Mouse (Mus musculus): Measurements from ENCODE around the gene Abi1. TPM values are rescaled to one million over a fixed set of nuclear protein-coding genes. Genes with fewer than 3 reads are reported as not detected.

Gene Abi1
- polyA plus RNA-seq, 1 experiment, result 28.0 TPM

- Histone ChIP-seq H3K4me2 (ENCODE audit: low read depth) (no peak overlapping the region), H3K4me3 (no peak overlapping the region), H3K36me3 (ENCODE audit: control insufficient read depth, insufficient read depth) (peaks cover 7% of the 10 kb centered on the region), H3K79me2 (ENCODE audit: control insufficient read depth, insufficient read depth) (peaks cover 42% of the 10 kb centered on the region), H3ac (ENCODE audit: control insufficient read depth, insufficient read length) (no peak overlapping the region), H3K27me3 (ENCODE audit: control insufficient read depth, insufficient read depth, insufficient read length) (no peaks in the 10 kb centered on the region)
- no peak for TF ChIP-seq TCF3 (IDR thresholded peaks at IDR 0.05; ENCODE audit: insufficient read length, low read depth)
- TF ChIP-seq MAX (IDR thresholded peaks at IDR 0.05; ENCODE audit: low read depth), result no peak
- TF ChIP-seq CEBPB (IDR thresholded peaks at IDR 0.05; ENCODE audit: insufficient read depth, poor library complexity, severe bottlenecking), result no peak
- no peak for TF ChIP-seq TCF12 (IDR thresholded peaks at IDR 0.05; ENCODE audit: insufficient read depth, poor library complexity, severe bottlenecking)
- TF ChIP-seq MYOG (IDR thresholded peaks at IDR 0.05; ENCODE audit: control insufficient read depth in 1 of 3, insufficient read depth in 1 of 3, insufficient read length in 2 of 3, low read depth in 2 of 3), result no peak
- TF ChIP-seq MYOD1 (IDR thresholded peaks at IDR 0.05; ENCODE audit: control insufficient read depth in 1 of 3, insufficient read length in 2 of 3, low read depth in 2 of 3), result no peak
- TF ChIP-seq USF1 (IDR thresholded peaks at IDR 0.05; ENCODE audit: low read depth), result no peak
- no peak for TF ChIP-seq POLR2AphosphoS2 (IDR thresholded peaks at IDR 0.05; ENCODE audit: insufficient read length, low read depth)
- TF ChIP-seq SRF (IDR thresholded peaks at IDR 0.05; ENCODE audit: control insufficient read depth, insufficient read length, low read depth), result no peak
- TF ChIP-seq E2F4 (IDR thresholded peaks at IDR 0.05; ENCODE audit: insufficient read depth), result no peak
- TF ChIP-seq POLR2A (IDR thresholded peaks at IDR 0.05; ENCODE audit: insufficient read length, low read depth), result no peak
- no peak for TF ChIP-seq REST (IDR thresholded peaks at IDR 0.05; ENCODE audit: insufficient read depth, insufficient read length)
Observed at GRCm38 (mm10) chr2:22961681-22962080, 78.4 kb downstream of the Abi1 start.

- TF ChIP-seq TCF12 (IDR thresholded peaks at IDR 0.05; ENCODE audit: insufficient read depth, poor library complexity, severe bottlenecking) (no peak), POLR2AphosphoS2 (IDR thresholded peaks at IDR 0.05; ENCODE audit: insufficient read length, low read depth) (no peak), TCF3 (IDR thresholded peaks at IDR 0.05; ENCODE audit: insufficient read length, low read depth) (no peak), SRF (IDR thresholded peaks at IDR 0.05; ENCODE audit: control insufficient read depth, insufficient read length, low read depth) (no peak), MYOD1 (IDR thresholded peaks at IDR 0.05; ENCODE audit: control insufficient read depth in 1 of 3, insufficient read length in 2 of 3, low read depth in 2 of 3) (no peak), CEBPB (IDR thresholded peaks at IDR 0.05; ENCODE audit: insufficient read depth, poor library complexity, severe bottlenecking) (no peak), REST (IDR thresholded peaks at IDR 0.05; ENCODE audit: insufficient read depth, insufficient read length) (no peak), USF1 (IDR thresholded peaks at IDR 0.05; ENCODE audit: low read depth) (no peak)
Observed at GRCm38 (mm10) chr2:22957415-22957814, 82.6 kb downstream of the Abi1 start.

GRCm38 (mm10) chr2:22955914-22956313 lies 84.1 kb downstream of the Abi1 start:
- H3K79me2 ChIP-seq (ENCODE audit: control insufficient read depth, insufficient read depth), result peaks cover 21% of the 10 kb centered on the region
- H3K27me3 ChIP-seq (ENCODE audit: control insufficient read depth, insufficient read depth, insufficient read length), result no peaks in the 10 kb centered on the region
- no peak overlapping the region for H3ac ChIP-seq (ENCODE audit: control insufficient read depth, insufficient read length)
- TF ChIP-seq MYOG (IDR thresholded peaks at IDR 0.05; ENCODE audit: control insufficient read depth in 1 of 3, insufficient read depth in 1 of 3, insufficient read length in 2 of 3, low read depth in 2 of 3), result no peak
- TF ChIP-seq POLR2AphosphoS2 (IDR thresholded peaks at IDR 0.05; ENCODE audit: insufficient read length, low read depth), result no peak
- TF ChIP-seq SRF (IDR thresholded peaks at IDR 0.05; ENCODE audit: control insufficient read depth, insufficient read length, low read depth), result no peak
- TF ChIP-seq MAX (IDR thresholded peaks at IDR 0.05; ENCODE audit: low read depth), result no peak
- no peak for TF ChIP-seq E2F4 (IDR thresholded peaks at IDR 0.05; ENCODE audit: insufficient read depth)
- no peak for TF ChIP-seq USF1 (IDR thresholded peaks at IDR 0.05; ENCODE audit: low read depth)
- TF ChIP-seq TCF12 (IDR thresholded peaks at IDR 0.05; ENCODE audit: insufficient read depth, poor library complexity, severe bottlenecking), result no peak
- TF ChIP-seq POLR2A (IDR thresholded peaks at IDR 0.05; ENCODE audit: insufficient read length, low read depth), result no peak
- peaks cover 24% of the 10 kb centered on the region for H3K36me3 ChIP-seq (ENCODE audit: control insufficient read depth, insufficient read depth)
- no peak overlapping the region for H3K4me2 ChIP-seq (ENCODE audit: low read depth)
- H3K4me3 ChIP-seq, result no peak overlapping the region

More at GRCm38 (mm10) chr2:22957415-22957814, 82.6 kb downstream of the Abi1 start:
- Histone ChIP-seq H3K27me3 (ENCODE audit: control insufficient read depth, insufficient read depth, insufficient read length) (no peaks in the 10 kb centered on the region), H3K36me3 (ENCODE audit: control insufficient read depth, insufficient read depth) (peaks cover 18% of the 10 kb centered on the region), H3K4me2 (ENCODE audit: low read depth) (no peak overlapping the region), H3K4me3 (no peak overlapping the region), H3ac (ENCODE audit: control insufficient read depth, insufficient read length) (no peak overlapping the region), H3K79me2 (ENCODE audit: control insufficient read depth, insufficient read depth) (peaks cover 28% of the 10 kb centered on the region)

GRCm38 (mm10) chr2:22954278-22954677 lies 85.8 kb downstream of the Abi1 start:
- Histone ChIP-seq H3K4me3 (no peak overlapping the region), H3K79me2 (ENCODE audit: control insufficient read depth, insufficient read depth) (peaks cover 21% of the 10 kb centered on the region), H3K27me3 (ENCODE audit: control insufficient read depth, insufficient read depth, insufficient read length) (no peaks in the 10 kb centered on the region), H3K36me3 (ENCODE audit: control insufficient read depth, insufficient read depth) (peaks cover 25% of the 10 kb centered on the region), H3K4me2 (ENCODE audit: low read depth) (no peak overlapping the region), H3ac (ENCODE audit: control insufficient read depth, insufficient read length) (no peak overlapping the region)
- no peak for TF ChIP-seq POLR2A (IDR thresholded peaks at IDR 0.05; ENCODE audit: insufficient read length, low read depth)
- no peak for TF ChIP-seq TCF3 (IDR thresholded peaks at IDR 0.05; ENCODE audit: insufficient read length, low read depth)
- no peak for TF ChIP-seq USF1 (IDR thresholded peaks at IDR 0.05; ENCODE audit: low read depth)

- Histone ChIP-seq H3K4me3 (no peak overlapping the region), H3K79me2 (ENCODE audit: control insufficient read depth, insufficient read depth) (peaks cover 13% of the 10 kb centered on the region), H3K36me3 (ENCODE audit: control insufficient read depth, insufficient read depth) (peaks cover 33% of the 10 kb centered on the region), H3K27me3 (ENCODE audit: control insufficient read depth, insufficient read depth, insufficient read length) (no peaks in the 10 kb centered on the region), H3ac (ENCODE audit: control insufficient read depth, insufficient read length) (no peak overlapping the region), H3K4me2 (ENCODE audit: low read depth) (no peak overlapping the region)
- TF ChIP-seq TCF12 (IDR thresholded peaks at IDR 0.05; ENCODE audit: insufficient read depth, poor library complexity, severe bottlenecking), result no peak
- no peak for TF ChIP-seq MAX (IDR thresholded peaks at IDR 0.05; ENCODE audit: low read depth)
- TF ChIP-seq E2F4 (IDR thresholded peaks at IDR 0.05; ENCODE audit: insufficient read depth), result no peak
- TF ChIP-seq CEBPB (IDR thresholded peaks at IDR 0.05; ENCODE audit: insufficient read depth, poor library complexity, severe bottlenecking), result no peak
- TF ChIP-seq SRF (IDR thresholded peaks at IDR 0.05; ENCODE audit: control insufficient read depth, insufficient read length, low read depth), result no peak
- TF ChIP-seq REST (IDR thresholded peaks at IDR 0.05; ENCODE audit: insufficient read depth, insufficient read length), result no peak
- no peak for TF ChIP-seq POLR2AphosphoS2 (IDR thresholded peaks at IDR 0.05; ENCODE audit: insufficient read length, low read depth)
- no peak for TF ChIP-seq MYOD1 (IDR thresholded peaks at IDR 0.05; ENCODE audit: control insufficient read depth in 1 of 3, insufficient read length in 2 of 3, low read depth in 2 of 3)
- TF ChIP-seq TCF3 (IDR thresholded peaks at IDR 0.05; ENCODE audit: insufficient read length, low read depth), result no peak
- TF ChIP-seq POLR2A (IDR thresholded peaks at IDR 0.05; ENCODE audit: insufficient read length, low read depth), result no peak
- no peak for TF ChIP-seq USF1 (IDR thresholded peaks at IDR 0.05; ENCODE audit: low read depth)
- TF ChIP-seq MYOG (IDR thresholded peaks at IDR 0.05; ENCODE audit: control insufficient read depth in 1 of 3, insufficient read depth in 1 of 3, insufficient read length in 2 of 3, low read depth in 2 of 3), result no peak
Observed at GRCm38 (mm10) chr2:22949956-22950355, 90.1 kb downstream of the Abi1 start.
